Comparison of ENCODE assay signal across 18 mouse cellular contexts in genomic region chrX:67283908-67284307, GRCm38 (mm10).
"Had no signal": no experiment of that assay in that cellular context is flagged by ENCODE, and none has a peak within 500 bp of the region (broad histone marks: within the 10 kb centered on the region; RNA-seq: fewer than 3 reads in every experiment).

No protein-coding gene starts in this region.

- H3K4me2 ChIP-seq: lung, embryonic 14.5 days; midbrain, embryonic 12.5 days; neural tube, embryonic 13.5 days; neural tube, embryonic 15.5 days had no signal

- H3K4me3 ChIP-seq: midbrain, embryonic 10.5 days; midbrain, embryonic 12.5 days; myocyte; neural tube, embryonic 13.5 days; neural tube, embryonic 15.5 days had no signal

- ATAC-seq: midbrain, embryonic 16.5 days had no signal

- H3K27ac ChIP-seq: midbrain, embryonic 10.5 days; midbrain, embryonic 12.5 days; neural tube, embryonic 13.5 days; neural tube, embryonic 15.5 days had no signal

- H3K27me3 ChIP-seq: midbrain, embryonic 12.5 days; neural tube, embryonic 13.5 days; neural tube, embryonic 15.5 days had no signal

- H3K36me3 ChIP-seq: midbrain, embryonic 10.5 days; midbrain, embryonic 12.5 days; neural tube, embryonic 13.5 days; neural tube, embryonic 15.5 days had no signal

- DNase-seq: lung, embryonic 14.5 days; lung, postnatal 10 days; lung, postnatal 4 days; midbrain, embryonic 14.5 days; retina, postnatal 1 day; right cerebral cortex, adult 18-20 months; right cerebral cortex, postnatal 25 days; right cerebral cortex, postnatal 4 days; spleen, adult 18-20 months; thymus, adult 18-20 months; thymus, postnatal 14 days; thymus, postnatal 36 days had no signal

- H3K4me1 ChIP-seq: midbrain, embryonic 10.5 days; midbrain, embryonic 12.5 days; neural tube, embryonic 13.5 days; neural tube, embryonic 15.5 days had no signal

- H3K9me3 ChIP-seq: midbrain, embryonic 10.5 days; midbrain, embryonic 12.5 days; neural tube, embryonic 13.5 days; neural tube, embryonic 15.5 days had no signal

- H3K9ac ChIP-seq: lung, embryonic 14.5 days; midbrain, embryonic 12.5 days; neural tube, embryonic 13.5 days; neural tube, embryonic 15.5 days had no signal
